Mouse (Mus musculus) ES-Bruce4 (cell line): Measurements from ENCODE around the gene Slit3.

ENCODE experiments used
- CTCF ChIP-seq: IDR thresholded peaks from one replicate; pipeline ENCODE4 v1.8.1; 2011; ENCODE audit warnings: low read depth, low read length
- EP300 ChIP-seq: IDR thresholded peaks from 2 replicates; pipeline ENCODE4 v1.6.1; 2011; ENCODE audit warnings: low read depth, low read length; ENCODE audit not compliant: insufficient read depth
- POLR2A ChIP-seq: IDR thresholded peaks from one replicate; pipeline ENCODE4 v1.8.1; 2011; ENCODE audit warnings: low read length; ENCODE audit not compliant: insufficient read depth

DNA sequence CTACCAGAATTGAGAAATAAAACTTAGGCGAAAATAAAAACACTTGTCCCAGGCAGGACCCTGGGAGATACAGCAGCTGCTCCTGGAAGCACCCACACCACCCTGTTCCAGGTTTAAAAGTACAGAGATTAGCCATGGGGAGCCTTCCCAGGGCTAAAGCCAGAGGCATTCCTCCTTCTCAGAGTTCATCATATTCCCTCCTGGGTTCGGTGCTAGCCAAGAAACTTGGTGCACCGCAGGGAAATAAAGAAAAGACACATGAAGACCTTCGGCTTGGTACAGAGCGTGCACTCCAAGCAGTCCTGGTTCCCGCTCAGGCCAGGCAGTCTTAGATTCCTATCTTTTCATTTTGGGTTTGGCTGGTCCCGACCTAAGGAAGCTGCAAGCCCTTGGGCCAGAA, 167.0 kb downstream of the Slit3 start:
- TF ChIP-seq POLR2A (no peak), CTCF (no peak), EP300 (no peak)
